Comparison of ENCODE assay signal across 9 mouse cellular contexts in genomic region chr15:5695015-5695414, GRCm38 (mm10).
"Had no signal": no experiment of that assay in that cellular context is flagged by ENCODE, and none has a peak within 500 bp of the region (broad histone marks: within the 10 kb centered on the region; RNA-seq: fewer than 3 reads in every experiment).

No protein-coding gene starts in this region.

- ATAC-seq: liver, embryonic 12.5 days; midbrain, embryonic 15.5 days had no signal

- DNase-seq: kidney, adult 11 months; kidney, adult 9 months; kidney, postnatal 4 days; lung, embryonic 14.5 days; lung, postnatal 10 days; lung, postnatal 4 days; thymus, postnatal 36 days had no signal
